11 mouse cellular contexts compared by ENCODE assay signal in genomic region chr9:33101206-33101605, GRCm38 (mm10).
A peak's percentile ranks its signal among the peaks of the same experiment; 100 is the strongest.
DNase-seq lines count a peak whose midpoint lies in the region; ATAC-seq and TF ChIP-seq lines count a peak whose summit lies in the region.
"Had no signal": no experiment of that assay in that cellular context is flagged by ENCODE, and none has a peak within 500 bp of the region (broad histone marks: within the 10 kb centered on the region; RNA-seq: fewer than 3 reads in every experiment).

No protein-coding gene starts in this region.

- DNase-seq in kidney, adult 2 months, result peak; percentile 84
- peak; percentile 63 for DNase-seq in heart, adult 8-10 months (ENCODE audit: low spot score)
- peak; percentile 24 to 58 for DNase-seq in lung, postnatal 4 days
- DNase-seq in hindbrain, embryonic 11.5 days (ENCODE audit: low spot score), result no peak
- no peak for DNase-seq in ovary, adult 18-20 months (ENCODE audit: low spot score)
- DNase-seq in hindbrain, embryonic 14.5 days (ENCODE audit: low spot score), result no peak
- DNase-seq: thymus, postnatal 14 days had no signal

- H3K4me2 ChIP-seq in kidney, embryonic 15.5 days, result no peak overlapping the region
- no peak overlapping the region for H3K4me2 ChIP-seq in kidney, embryonic 16.5 days (replicated peaks; ENCODE audit: low read depth, low read length)
- no peak overlapping the region for H3K4me2 ChIP-seq in hindbrain, embryonic 11.5 days (replicated peaks; ENCODE audit: low read depth, low read length)
- H3K4me2 ChIP-seq in hindbrain, embryonic 14.5 days (replicated peaks), result no peak overlapping the region
- H3K4me2 ChIP-seq: forebrain, embryonic 13.5 days had no signal

- no peak for TF ChIP-seq POLR2A in kidney, adult 2 months (IDR thresholded peaks at IDR 0.05; ENCODE audit: low read depth, low read length)

- H3K4me1 ChIP-seq in kidney, adult 2 months (ENCODE audit: control insufficient read depth, insufficient read depth, low read length), result no peaks in the 10 kb centered on the region; the same call in 1 of the 2 replicates
- H3K4me1 ChIP-seq in kidney, embryonic 15.5 days, result peaks cover 6% of the 10 kb centered on the region; the same call in 1 of the 2 replicates
- H3K4me1 ChIP-seq in kidney, embryonic 16.5 days (ENCODE audit: insufficient read depth, low read length), result no peaks in the 10 kb centered on the region
- H3K4me1 ChIP-seq in hindbrain, embryonic 11.5 days (replicated peaks; ENCODE audit: control insufficient read depth, insufficient read depth, low read length), result no peaks in the 10 kb centered on the region
- peaks cover 7% of the 10 kb centered on the region; the same call in 1 of the 2 replicates for H3K4me1 ChIP-seq in hindbrain, embryonic 14.5 days (replicated peaks; ENCODE audit: control insufficient read depth, insufficient read depth, low read length)

- H3K36me3 ChIP-seq in kidney, adult 2 months (ENCODE audit: control insufficient read depth, insufficient read depth, low read length), result no peaks in the 10 kb centered on the region
- H3K36me3 ChIP-seq in kidney, embryonic 15.5 days, result no peaks in the 10 kb centered on the region
- H3K36me3 ChIP-seq in kidney, embryonic 16.5 days (ENCODE audit: insufficient read depth, low read length), result no peaks in the 10 kb centered on the region
- no peaks in the 10 kb centered on the region for H3K36me3 ChIP-seq in hindbrain, embryonic 11.5 days (ENCODE audit: control insufficient read depth, insufficient read depth, low read length)
- H3K36me3 ChIP-seq in hindbrain, embryonic 14.5 days (replicated peaks; ENCODE audit: control insufficient read depth, insufficient read depth), result no peaks in the 10 kb centered on the region

- no peak for ATAC-seq in kidney, embryonic 15.5 days (replicated peaks; ENCODE audit: low FRiP score)
- no peak for ATAC-seq in kidney, embryonic 16.5 days (ENCODE audit: low FRiP score, low TSS enrichment)
- ATAC-seq in hindbrain, embryonic 11.5 days (ENCODE audit: low FRiP score), result no peak
- ATAC-seq in hindbrain, embryonic 14.5 days (ENCODE audit: low FRiP score), result no peak
- ATAC-seq: forebrain, embryonic 13.5 days had no signal

- no peaks in the 10 kb centered on the region for H3K27me3 ChIP-seq in kidney, adult 2 months (replicated peaks; ENCODE audit: control insufficient read depth, insufficient read depth, low read length)
- no peaks in the 10 kb centered on the region for H3K27me3 ChIP-seq in kidney, embryonic 15.5 days
- H3K27me3 ChIP-seq in kidney, embryonic 16.5 days (ENCODE audit: insufficient read depth, low read length), result no peaks in the 10 kb centered on the region
- H3K27me3 ChIP-seq in hindbrain, embryonic 11.5 days (ENCODE audit: control insufficient read depth, insufficient read depth, low read length), result no peaks in the 10 kb centered on the region
- no peaks in the 10 kb centered on the region; the same call in 1 of the 2 replicates for H3K27me3 ChIP-seq in hindbrain, embryonic 14.5 days (ENCODE audit: control insufficient read depth, insufficient read depth, low read length)
- H3K27me3 ChIP-seq: forebrain, embryonic 13.5 days had no signal

- WGBS in kidney, adult 2 months, result 62% methylated on average over 3 of the region's 3 CpGs
- WGBS in kidney, embryonic 15.5 days, result 49% methylated on average over 3 of the region's 3 CpGs
- WGBS in kidney, embryonic 16.5 days, result 62% methylated on average over 3 of the region's 3 CpGs
- WGBS in hindbrain, embryonic 11.5 days, result 80% methylated on average over 3 of the region's 3 CpGs
- WGBS in hindbrain, embryonic 14.5 days, result 88% methylated on average over 3 of the region's 3 CpGs

- no peak overlapping the region for H3K9ac ChIP-seq in kidney, embryonic 15.5 days
- no peak overlapping the region for H3K9ac ChIP-seq in kidney, embryonic 16.5 days (replicated peaks; ENCODE audit: low read length)
- H3K9ac ChIP-seq in hindbrain, embryonic 11.5 days (ENCODE audit: low read depth, low read length), result no peak overlapping the region
- H3K9ac ChIP-seq in hindbrain, embryonic 14.5 days, result no peak overlapping the region
- H3K9ac ChIP-seq: forebrain, embryonic 13.5 days; liver, embryonic 14.5 days had no signal

- no peaks in the 10 kb centered on the region for H3K9me3 ChIP-seq in kidney, embryonic 15.5 days (replicated peaks)
- H3K9me3 ChIP-seq in kidney, embryonic 16.5 days (ENCODE audit: low read length), result no peaks in the 10 kb centered on the region
- no peaks in the 10 kb centered on the region for H3K9me3 ChIP-seq in hindbrain, embryonic 11.5 days (ENCODE audit: control insufficient read depth, low read length)
- H3K9me3 ChIP-seq in hindbrain, embryonic 14.5 days (ENCODE audit: control insufficient read depth, low read length), result no peaks in the 10 kb centered on the region
- H3K9me3 ChIP-seq: forebrain, embryonic 13.5 days had no signal

- H3K4me3 ChIP-seq in kidney, adult 2 months (ENCODE audit: insufficient read depth, low read depth, low read length), result no peak overlapping the region
- no peak overlapping the region for H3K4me3 ChIP-seq in kidney, embryonic 15.5 days (replicated peaks)
- H3K4me3 ChIP-seq in kidney, embryonic 16.5 days (ENCODE audit: low read length), result no peak overlapping the region
- H3K4me3 ChIP-seq in hindbrain, embryonic 11.5 days (ENCODE audit: low read depth, low read length), result no peak overlapping the region
- H3K4me3 ChIP-seq in hindbrain, embryonic 14.5 days (replicated peaks; ENCODE audit: low read length), result no peak overlapping the region
- H3K4me3 ChIP-seq: forebrain, embryonic 13.5 days had no signal

- peak overlapping the region; percentile 82 for H3K27ac ChIP-seq in kidney, adult 2 months (ENCODE audit: insufficient read depth, low read depth, low read length)
- no peak overlapping the region for H3K27ac ChIP-seq in kidney, embryonic 15.5 days
- 0 out of 2 replicates have a peak overlapping the region, but pooled peaks have one; percentile 27 for H3K27ac ChIP-seq in kidney, embryonic 16.5 days (ENCODE audit: low read length)
- no peak overlapping the region for H3K27ac ChIP-seq in hindbrain, embryonic 11.5 days (ENCODE audit: low read depth, low read length)
- no peak overlapping the region for H3K27ac ChIP-seq in hindbrain, embryonic 14.5 days
- H3K27ac ChIP-seq: forebrain, embryonic 13.5 days; liver, embryonic 14.5 days had no signal

- no peak for TF ChIP-seq CTCF in kidney, adult 2 months (conservative IDR thresholded peaks at IDR 0.05; ENCODE audit: insufficient read depth, insufficient read length, low read depth, low read length)

Comparison
In these comparisons a context has a peak if more than half of its experiments do, and no peak if none do; other contexts are left out.
1. H3K27ac ChIP-seq: peak in kidney, adult 2 months (single experiment) and kidney, embryonic 16.5 days (single experiment); none in kidney, embryonic 15.5 days (single experiment), hindbrain, embryonic 11.5 days (single experiment) and hindbrain, embryonic 14.5 days (single experiment).
2. DNase-seq: peak in kidney, adult 2 months (single experiment), heart, adult 8-10 months (single experiment) and lung, postnatal 4 days (2 of 2); none in hindbrain, embryonic 11.5 days (single experiment), ovary, adult 18-20 months (single experiment) and hindbrain, embryonic 14.5 days (single experiment).